Mouse (Mus musculus) forebrain, embryonic 14.5 days (tissue): ENCODE data around the gene Ripor3. TPM values are rescaled to one million over a fixed set of nuclear protein-coding genes. Genes with fewer than 3 reads are reported as not detected.

ENCODE experiments used
- ATAC-seq: fragments of 200-750 bp; cut with Nextera tagmentation; 2 replicates; pipeline ENCODE4 v1.8.0; 2017; ENCODE audit warnings: mild to moderate bottlenecking, moderate library complexity
- DNase-seq: peaks from one replicate; pipeline ENCODE4 v3.0.0-alpha.2; 2015; ENCODE audit warnings: low spot score
- H3K27ac ChIP-seq: fragments of 300-500 bp; sonication (generic); 2 replicates; pipeline ENCODE4 v1.5.1; 2014; ENCODE audit warnings: low read depth, mild to moderate bottlenecking, control low read depth, low read length, moderate library complexity
- H3K27me3 ChIP-seq: fragments of 300-500 bp; sonication (generic); replicated peaks from 2 replicates; pipeline ENCODE4 v1.6.1; 2014; ENCODE audit warnings: low read length, control low read depth, mixed read lengths; ENCODE audit not compliant: control insufficient read depth, insufficient read depth
- H3K36me3 ChIP-seq: fragments of 300-500 bp; sonication (generic); 2 replicates; pipeline ENCODE4 v1.6.1; 2014; ENCODE audit warnings: low read length, control low read depth; ENCODE audit not compliant: control insufficient read depth, insufficient read depth
- H3K4me1 ChIP-seq: fragments of 300-500 bp; sonication (generic); 2 replicates; pipeline ENCODE4 v1.6.1; 2014; ENCODE audit warnings: antibody characterized with exemption, low read length, control low read depth; ENCODE audit not compliant: control insufficient read depth, insufficient read depth
- H3K4me2 ChIP-seq: fragments of 300-500 bp; sonication (generic); 2 replicates; pipeline ENCODE4 v1.6.1; 2014; ENCODE audit warnings: mild to moderate bottlenecking, control low read depth, low read length
- H3K4me3 ChIP-seq: fragments of 300-500 bp; sonication (generic); 2 replicates; pipeline ENCODE4 v1.5.1; 2014; ENCODE audit warnings: low read depth, low read length, control low read depth
- H3K9ac ChIP-seq: fragments of 300-500 bp; sonication (generic); 2 replicates; pipeline ENCODE4 v1.6.1; 2014; ENCODE audit warnings: mild to moderate bottlenecking, low read length, control low read depth, moderate library complexity
- H3K9me3 ChIP-seq: fragments of 300-500 bp; sonication (generic); replicated peaks from 2 replicates; pipeline ENCODE4 v1.6.1; 2016; ENCODE audit warnings: low read length, control low read depth, mixed read lengths; ENCODE audit not compliant: control insufficient read depth
- WGBS: fragments of 180-500 bp; shearing (Covaris S2); extraction: QIAGEN DNeasy Blood & Tissue Kit; methylation state at CpG from one replicate; pipeline ENCODE4 v1.1.7; 2014; 5-methylcytosine and 5-hydroxymethylcytosine counted together
- polyA plus RNA-seq: library from polyadenylated mRNA; unstranded; fragments of >200 nt; fragmentation: Nextera tagmentation; extraction: Ambion mirVana; gene quantifications from 2 replicates; pipeline ENCODE4 v1.2.1, GENCODE M21; 2014

Gene Ripor3
- polyA plus RNA-seq, 1 experiment from 2014 or later: 0.22 TPM

DNA sequence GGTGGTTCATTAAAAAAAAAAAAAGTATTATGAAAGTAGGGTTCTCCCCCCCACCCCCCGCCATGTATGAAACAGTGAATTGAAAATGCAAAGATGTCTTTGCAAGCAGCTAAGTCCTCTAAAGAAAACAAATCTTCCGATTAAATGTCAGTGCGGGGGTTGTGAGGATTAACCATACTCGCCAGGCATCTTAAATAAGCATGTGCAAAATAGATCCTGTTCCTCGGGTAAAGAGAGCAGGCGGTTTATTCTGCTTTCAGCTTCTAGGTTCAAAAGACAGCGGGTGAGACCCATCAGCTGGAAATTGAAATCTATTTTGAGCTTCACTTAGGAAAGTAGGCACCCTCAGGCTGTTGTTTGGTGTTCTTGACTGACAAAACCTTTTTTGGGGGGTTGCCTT is 77.0 kb downstream of the Ripor3 start:
- Histone ChIP-seq H3K36me3 (peaks cover 7% of the 10 kb centered on the region; the same call in 1 of the 2 replicates), H3K27me3 (no peaks in the 10 kb centered on the region), H3K4me1 (peaks cover 20% of the 10 kb centered on the region), H3K9ac (peak overlapping the region; percentile 92), H3K4me2 (peak overlapping the region; percentile 81), H3K9me3 (no peaks in the 10 kb centered on the region), H3K27ac (no peak overlapping the region), H3K4me3 (peak overlapping the region; percentile 91)
- DNase-seq (no peak), ATAC-seq (no peak)
- 16% methylated on average over 7 of the region's 7 CpGs for WGBS

DNA sequence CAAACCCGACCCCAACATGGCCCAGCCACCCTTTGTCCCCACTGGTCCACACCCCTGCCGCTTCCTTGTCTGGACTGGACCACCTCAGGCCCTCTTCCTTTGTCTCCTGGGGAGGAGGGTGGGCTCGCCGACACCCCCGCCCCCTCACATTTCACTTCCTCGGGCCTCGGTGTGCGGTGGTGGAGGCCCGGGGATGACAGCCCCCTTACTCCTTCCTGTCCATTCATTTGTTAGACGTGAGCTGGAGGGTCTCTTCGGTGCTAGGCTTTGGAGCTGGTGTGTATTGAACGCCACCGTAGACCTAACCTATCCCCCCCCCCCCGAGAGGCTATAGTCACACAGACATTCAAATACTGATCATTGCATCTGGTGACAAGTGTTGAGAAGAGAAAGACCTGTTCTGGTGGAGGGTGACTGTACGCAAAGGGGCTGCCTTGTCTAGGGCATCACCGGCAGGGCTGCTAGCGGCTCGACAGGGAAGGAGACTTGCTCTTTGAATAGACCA is 77.6 kb downstream of the Ripor3 start:
- peak overlapping the region; percentile 81 for H3K4me2 ChIP-seq
- H3K9me3 ChIP-seq: no peaks in the 10 kb centered on the region
- peaks cover 7% of the 10 kb centered on the region; the same call in 1 of the 2 replicates for H3K36me3 ChIP-seq
- peaks cover 20% of the 10 kb centered on the region for H3K4me1 ChIP-seq
- H3K4me3 ChIP-seq: peak overlapping the region; percentile 91
- DNase-seq: peak; percentile 20
- no peaks in the 10 kb centered on the region for H3K27me3 ChIP-seq
- WGBS: 0% methylated on average over 15 of the region's 18 CpGs
- ATAC-seq: peak; percentile 60
- peak overlapping the region; percentile 78 for H3K27ac ChIP-seq
- peak overlapping the region; percentile 92 for H3K9ac ChIP-seq

DNA sequence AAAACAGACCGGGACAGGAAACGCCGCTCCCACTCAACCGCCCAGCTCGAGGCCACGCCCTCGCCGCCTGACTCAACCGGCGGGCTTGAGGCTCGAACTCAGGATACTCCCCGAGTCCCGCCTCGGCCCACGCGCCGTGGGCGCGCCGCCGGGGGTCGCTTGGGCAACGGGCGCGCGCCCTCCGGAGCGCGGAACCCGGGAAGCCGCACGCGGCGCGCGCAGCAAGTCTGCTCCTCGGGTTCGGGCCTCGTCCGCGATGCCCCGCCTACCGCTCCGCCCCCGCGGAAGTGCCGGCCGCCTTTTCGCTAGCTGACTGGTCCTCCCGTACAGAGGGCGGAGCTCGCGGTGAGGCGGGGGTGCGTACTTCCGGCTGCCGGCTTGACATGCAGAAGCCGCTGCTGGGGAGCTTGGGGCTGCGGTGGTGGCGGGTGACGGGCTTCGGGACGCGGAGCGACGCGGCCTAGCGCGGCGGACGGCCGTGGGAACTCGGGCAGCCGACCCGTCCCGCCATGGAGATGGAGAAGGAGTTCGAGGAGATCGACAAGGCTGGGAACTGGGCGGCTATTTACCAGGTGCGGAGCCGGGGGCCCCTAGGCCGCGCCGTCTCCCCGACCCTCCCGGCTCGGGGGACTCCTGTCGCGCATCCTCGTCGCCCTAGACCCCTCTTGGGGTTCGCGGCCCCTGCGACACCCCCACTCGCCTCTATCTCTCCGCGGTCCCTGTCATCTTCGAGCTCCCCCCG is 78.3 kb downstream of the Ripor3 start, which contains the start of gene Ptpn1:
Ptpn1 (plus strand) TSS at position 73 of the 742 bp plus-strand sequence.
- no peaks in the 10 kb centered on the region for H3K9me3 ChIP-seq
- H3K4me2 ChIP-seq: peak within 1 kb of the TSS; percentile 81
- peak; percentile 98 for DNase-seq
- H3K9ac ChIP-seq: peak within 1 kb of the TSS; percentile 92
- H3K27ac ChIP-seq: peak within 1 kb of the TSS; percentile 78
- H3K36me3 ChIP-seq: peaks cover 5% of the 10 kb centered on the region; the same call in 1 of the 2 replicates
- H3K4me3 ChIP-seq: peak within 1 kb of the TSS; percentile 91
- H3K4me1 ChIP-seq: peaks cover 20% of the 10 kb centered on the region
- peak; percentile 99 for ATAC-seq
- WGBS: under 1% methylated on average over 87 of the region's 99 CpGs
- no peaks in the 10 kb centered on the region for H3K27me3 ChIP-seq

DNA sequence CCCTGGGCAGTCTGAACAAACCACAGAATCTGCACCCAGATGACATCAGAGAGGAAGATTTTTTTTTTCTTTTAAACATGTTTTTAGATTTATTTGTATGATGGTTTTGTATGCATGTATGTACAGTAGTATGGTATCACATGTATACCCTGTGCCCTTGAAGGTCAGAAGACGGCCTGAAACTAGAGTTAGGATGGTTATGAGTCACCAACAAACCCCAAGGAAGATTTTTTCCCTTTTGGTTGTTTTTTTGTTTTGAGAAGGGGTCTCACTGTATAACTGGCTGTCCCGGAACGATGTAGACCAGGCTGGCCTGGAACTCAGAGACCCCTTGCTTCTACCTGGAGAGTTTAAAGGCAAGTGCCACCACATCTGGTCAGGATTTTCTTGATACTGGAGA is 79.4 kb downstream of the Ripor3 start:
- H3K27me3 ChIP-seq: no peaks in the 10 kb centered on the region
- H3K4me3 ChIP-seq: no peak overlapping the region
- ATAC-seq (no peak), DNase-seq (no peak)
- H3K27ac ChIP-seq: no peak overlapping the region
- H3K4me1 ChIP-seq: peaks cover 20% of the 10 kb centered on the region
- WGBS: 98% methylated on average over 3 of the region's 3 CpGs
- no peak overlapping the region for H3K9ac ChIP-seq
- peaks cover 4% of the 10 kb centered on the region; the same call in 1 of the 2 replicates for H3K36me3 ChIP-seq
- H3K9me3 ChIP-seq: no peaks in the 10 kb centered on the region
- peak overlapping the region; percentile 81; the same call in 1 of the 2 replicates for H3K4me2 ChIP-seq

Other genes starting within 250 kb of the Ripor3 start
- gene Ptpn1, start 78.6 kb downstream of the Ripor3 start, polyA plus RNA-seq: 65.1 and 79.2 TPM in 2 replicates
- gene Pard6b, start 70.4 kb upstream of the Ripor3 start, polyA plus RNA-seq: 5.0 and 5.6 TPM in 2 replicates
- 1.6 and 2.0 TPM in 2 replicates for gene Adnp, start 196.5 kb upstream of the Ripor3 start, polyA plus RNA-seq
- gene Gm20716, start 219.7 kb upstream of the Ripor3 start, polyA plus RNA-seq: 26.3 and 26.7 TPM in 2 replicates
- gene Dpm1, start 220.0 kb upstream of the Ripor3 start, polyA plus RNA-seq: 51.1 and 71.7 TPM in 2 replicates
- gene Mocs3, start 220.0 kb upstream of the Ripor3 start, polyA plus RNA-seq: 9.1 and 9.7 TPM in 2 replicates